Mouse (Mus musculus) liver, embryonic 11.5 days (tissue): ENCODE results near the gene Unc119. TPM values are rescaled to one million over a fixed set of nuclear protein-coding genes. Genes with fewer than 3 reads are reported as not detected.

Source experiments
- ATAC-seq: fragments of 200-750 bp; cut with Nextera tagmentation; replicated peaks from 2 replicates; pipeline ENCODE4 v1.8.0; 2017; ENCODE audit warnings: moderate number of reproducible peaks, mild to moderate bottlenecking, moderate TSS enrichment, moderate library complexity; ENCODE audit not compliant: low FRiP score
- DNase-seq: peaks from one replicate; pipeline ENCODE4 v3.0.0-alpha.2; 2017; ENCODE audit warnings: low spot score
- H3K27ac ChIP-seq: fragments of 300-500 bp; sonication (generic); 2 replicates; pipeline ENCODE4 v1.5.1; 2014; ENCODE audit warnings: mild to moderate bottlenecking, low read depth, low read length, control low read depth
- H3K27me3 ChIP-seq: fragments of 300-500 bp; sonication (generic); replicated peaks from 2 replicates; pipeline ENCODE4 v1.6.1; 2014; ENCODE audit warnings: low read length, mixed read lengths; ENCODE audit not compliant: control insufficient read depth, insufficient read depth
- H3K36me3 ChIP-seq: fragments of 300-500 bp; sonication (generic); 2 replicates; pipeline ENCODE4 v1.6.1; 2014; ENCODE audit warnings: mild to moderate bottlenecking, low read length, moderate library complexity, mixed read lengths; ENCODE audit not compliant: control insufficient read depth, insufficient read depth
- H3K4me1 ChIP-seq: fragments of 300-500 bp; sonication (generic); replicated peaks from 2 replicates; pipeline ENCODE4 v1.6.1; 2014; ENCODE audit warnings: low read length, mixed read lengths; ENCODE audit not compliant: control insufficient read depth, insufficient read depth
- H3K4me2 ChIP-seq: fragments of 300-500 bp; sonication (generic); 2 replicates; pipeline ENCODE4 v1.6.1; 2014; ENCODE audit warnings: mild to moderate bottlenecking, control low read depth, moderate library complexity
- H3K4me3 ChIP-seq: fragments of 300-500 bp; sonication (generic); 2 replicates; pipeline ENCODE4 v1.5.1; 2014; ENCODE audit warnings: low read depth, low read length, control low read depth
- H3K9ac ChIP-seq: fragments of 300-500 bp; sonication (generic); 2 replicates; pipeline ENCODE4 v1.6.1; 2014; ENCODE audit warnings: low read depth, low read length, control low read depth
- H3K9me3 ChIP-seq: fragments of 300-500 bp; sonication (generic); 2 replicates; pipeline ENCODE4 v1.6.1; 2016; ENCODE audit warnings: low read length, inconsistent platforms, mixed read lengths; ENCODE audit not compliant: control insufficient read depth
- WGBS: fragments of 180-500 bp; shearing (Covaris S2); extraction: QIAGEN DNeasy Blood & Tissue Kit; methylation state at CpG from one replicate; pipeline ENCODE4 v1.1.7; 2014; 5-methylcytosine and 5-hydroxymethylcytosine counted together
- polyA plus RNA-seq: library from polyadenylated mRNA; unstranded; fragments of >200 nt; fragmentation: Nextera tagmentation; extraction: Ambion mirVana; gene quantifications from 2 replicates; pipeline ENCODE4 v1.2.1, GENCODE M21; 2014

Unc119 gene
- polyA plus RNA-seq, result 68.9 and 72.7 TPM in 2 replicates

- peak within 1 kb of the TSS; percentile 99 for H3K4me2 ChIP-seq
- peak within 1 kb of the TSS; percentile 96 for H3K4me3 ChIP-seq
- H3K9ac ChIP-seq, result peak within 1 kb of the TSS; percentile 91
- H3K9me3 ChIP-seq, result no peaks in the 10 kb centered on the region
- DNase-seq (peak; percentile 86), ATAC-seq (peak; percentile 69)
- H3K4me1 ChIP-seq, result peaks cover 39% of the 10 kb centered on the region
- 2% methylated on average over 64 of the region's 66 CpGs for whole genome bisulfite sequencing
- no peaks in the 10 kb centered on the region for H3K27me3 ChIP-seq
- H3K27ac ChIP-seq, result peak within 1 kb of the TSS; percentile 90
- peaks cover 20% of the 10 kb centered on the region for H3K36me3 ChIP-seq
Observed at GRCm38 (mm10) chr11:78343381-78344327, at the start of gene Unc119. TSS of gene Unc119 (plus strand) at chr11:78343482.

GRCm38 (mm10) chr11:78294585-78294984 is 48.7 kb upstream of the Unc119 start:
- no peak overlapping the region for H3K9ac ChIP-seq
- H3K36me3 ChIP-seq, result peaks cover 20% of the 10 kb centered on the region
- no peaks in the 10 kb centered on the region for H3K4me1 ChIP-seq
- H3K9me3 ChIP-seq, result no peaks in the 10 kb centered on the region
- ATAC-seq (no peak), DNase-seq (no peak)
- H3K4me2 ChIP-seq, result no peak overlapping the region
- WGBS, result 92% methylated on average over 6 of the region's 6 CpGs
- H3K4me3 ChIP-seq, result no peak overlapping the region
- no peak overlapping the region for H3K27ac ChIP-seq
- H3K27me3 ChIP-seq, result no peaks in the 10 kb centered on the region

- H3K9me3 ChIP-seq, result no peaks in the 10 kb centered on the region
- DNase-seq (no peak), ATAC-seq (peak; percentile 35; the same call in 1 of the 2 replicates)
- WGBS, result 74% methylated on average over 7 of the region's 7 CpGs
- peak overlapping the region; percentile 63 for H3K4me2 ChIP-seq
- peaks cover 16% of the 10 kb centered on the region for H3K36me3 ChIP-seq
- peak overlapping the region; percentile 84 for H3K9ac ChIP-seq
- H3K4me1 ChIP-seq, result peaks cover 2% of the 10 kb centered on the region; the same call in 1 of the 2 replicates
- H3K27me3 ChIP-seq, result no peaks in the 10 kb centered on the region
- H3K27ac ChIP-seq, result no peak overlapping the region
- peak overlapping the region; percentile 84 for H3K4me3 ChIP-seq
Observed at GRCm38 (mm10) chr11:78300917-78301316, 42.4 kb upstream of the Unc119 start.

GRCm38 (mm10) chr11:78301357-78302084 is 41.8 kb upstream of the Unc119 start, which contains the start of gene Spag5:
TSS of gene Spag5 (plus strand) at chr11:78301529.
- WGBS, result under 1% methylated on average over 49 of the region's 49 CpGs

GRCm38 (mm10) chr11:78305272-78305671 is 38.0 kb upstream of the Unc119 start:
- no peaks in the 10 kb centered on the region for H3K27me3 ChIP-seq
- no peak overlapping the region for H3K4me3 ChIP-seq
- ATAC-seq, result no peak
- no peak overlapping the region for H3K4me2 ChIP-seq
- H3K27ac ChIP-seq, result no peak overlapping the region
- H3K4me1 ChIP-seq, result peaks cover 2% of the 10 kb centered on the region; the same call in 1 of the 2 replicates
- no peak overlapping the region for H3K9ac ChIP-seq
- DNase-seq, result no peak
- H3K36me3 ChIP-seq, result peaks cover 27% of the 10 kb centered on the region
- no peaks in the 10 kb centered on the region for H3K9me3 ChIP-seq
- 84% methylated on average over 4 of the region's 4 CpGs for WGBS

More at GRCm38 (mm10) chr11:78301357-78302084, 41.8 kb upstream of the Unc119 start, which contains the start of gene Spag5:
- Histone ChIP-seq H3K4me1 (peaks cover 2% of the 10 kb centered on the region; the same call in 1 of the 2 replicates), H3K4me3 (peak within 1 kb of the TSS; percentile 84), H3K27me3 (no peaks in the 10 kb centered on the region), H3K9ac (peak within 1 kb of the TSS; percentile 84), H3K27ac (peak within 1 kb of the TSS; percentile 79), H3K9me3 (no peaks in the 10 kb centered on the region), H3K36me3 (peaks cover 16% of the 10 kb centered on the region), H3K4me2 (peak within 1 kb of the TSS; percentile 63)
- ATAC-seq (peak; percentile 99), DNase-seq (peak; percentile 89)

GRCm38 (mm10) chr11:78310861-78311511 is 32.3 kb upstream of the Unc119 start:
- no peak overlapping the region for H3K9ac ChIP-seq
- no peaks in the 10 kb centered on the region; the same call in 1 of the 2 replicates for H3K4me1 ChIP-seq
- 95% methylated on average over 8 of the region's 8 CpGs for WGBS
- H3K9me3 ChIP-seq, result no peaks in the 10 kb centered on the region
- no peak overlapping the region for H3K4me2 ChIP-seq
- ATAC-seq, result no peak
- no peaks in the 10 kb centered on the region for H3K27me3 ChIP-seq
- H3K4me3 ChIP-seq, result no peak overlapping the region
- no peak for DNase-seq
- H3K27ac ChIP-seq, result no peak overlapping the region
- peaks cover 48% of the 10 kb centered on the region for H3K36me3 ChIP-seq

GRCm38 (mm10) chr11:78313662-78314061 is 29.6 kb upstream of the Unc119 start:
- Histone ChIP-seq H3K36me3 (peaks cover 60% of the 10 kb centered on the region), H3K9me3 (no peaks in the 10 kb centered on the region), H3K4me1 (no peaks in the 10 kb centered on the region), H3K9ac (no peak overlapping the region), H3K4me3 (no peak overlapping the region), H3K27me3 (no peaks in the 10 kb centered on the region), H3K4me2 (no peak overlapping the region), H3K27ac (no peak overlapping the region)
- DNase-seq (no peak), ATAC-seq (no peak)
- WGBS, result 95% methylated on average over 2 of the region's 2 CpGs

GRCm38 (mm10) chr11:78318411-78318810 is 24.9 kb upstream of the Unc119 start:
- no peak overlapping the region for H3K4me2 ChIP-seq
- peaks cover 7% of the 10 kb centered on the region for H3K4me1 ChIP-seq
- H3K27me3 ChIP-seq, result no peaks in the 10 kb centered on the region
- DNase-seq (no peak), ATAC-seq (no peak)
- H3K4me3 ChIP-seq, result no peak overlapping the region
- H3K36me3 ChIP-seq, result peaks cover 63% of the 10 kb centered on the region
- H3K9me3 ChIP-seq, result no peaks in the 10 kb centered on the region
- WGBS, result 86% methylated on average over 2 of the region's 2 CpGs
- no peak overlapping the region for H3K27ac ChIP-seq
- no peak overlapping the region for H3K9ac ChIP-seq
